ENCODE assay signal across 30 mouse cellular contexts in genomic region chr11:88135218-88135617, GRCm38 (mm10). TPM values are rescaled to one million over a fixed set of nuclear protein-coding genes. Genes with fewer than 3 reads are reported as not detected.
DNase-seq lines count a peak whose midpoint lies in the region; ATAC-seq lines count a peak whose summit lies in the region.
"Had no signal": no experiment of that assay in that cellular context is flagged by ENCODE, and none has a peak within 500 bp of the region (broad histone marks: within the 10 kb centered on the region; RNA-seq: fewer than 3 reads in every experiment).

No protein-coding gene starts in this region.

- DNase-seq in forebrain, embryonic 10.5 days (ENCODE audit: extremely low spot score, low spot score), result no peak
- no peak for DNase-seq in hindbrain, embryonic 11.5 days (ENCODE audit: low spot score)
- no peak for DNase-seq in embryonic facial prominence, embryonic 10.5 days (ENCODE audit: low spot score)
- no peak for DNase-seq in adrenal gland, adult 8-10 months
- no peak for DNase-seq in kidney, adult 8-10 months
- DNase-seq: adrenal gland, postnatal 10 days; cerebellum, adult 8-10 months; cerebellum, postnatal 25 days; gastrocnemius, postnatal 25 days; heart, adult 18-20 months; heart, postnatal 4 days; kidney, adult 2 months; kidney, postnatal 4 days; layer of hippocampus, postnatal 36 days; right cerebral cortex, postnatal 25 days; thymus, adult 18-20 months; thymus, postnatal 36 days had no signal

- peaks cover 66% of the 10 kb centered on the region for H3K4me1 ChIP-seq in forebrain, embryonic 10.5 days
- peaks cover 32% of the 10 kb centered on the region for H3K4me1 ChIP-seq in forebrain, embryonic 15.5 days
- H3K4me1 ChIP-seq in hindbrain, embryonic 16.5 days (ENCODE audit: control insufficient read depth, insufficient read depth, low read depth, low read length), result peaks cover 19% of the 10 kb centered on the region
- H3K4me1 ChIP-seq in hindbrain, embryonic 11.5 days (replicated peaks; ENCODE audit: control insufficient read depth, insufficient read depth, low read length), result peaks cover 22% of the 10 kb centered on the region
- H3K4me1 ChIP-seq in embryonic facial prominence, embryonic 10.5 days, result peaks cover 62% of the 10 kb centered on the region
- peaks cover 59% of the 10 kb centered on the region for H3K4me1 ChIP-seq in limb, embryonic 13.5 days

- no peaks in the 10 kb centered on the region for H3K9me3 ChIP-seq in forebrain, embryonic 10.5 days
- no peaks in the 10 kb centered on the region for H3K9me3 ChIP-seq in forebrain, embryonic 15.5 days
- H3K9me3 ChIP-seq in hindbrain, embryonic 16.5 days (ENCODE audit: control insufficient read depth, low read length), result no peaks in the 10 kb centered on the region
- H3K9me3 ChIP-seq in hindbrain, embryonic 11.5 days (ENCODE audit: control insufficient read depth, low read length), result no peaks in the 10 kb centered on the region
- H3K9me3 ChIP-seq in embryonic facial prominence, embryonic 10.5 days, result no peaks in the 10 kb centered on the region
- H3K9me3 ChIP-seq in limb, embryonic 13.5 days, result no peaks in the 10 kb centered on the region
- H3K9me3 ChIP-seq: embryonic facial prominence, embryonic 12.5 days; G1E; intestine, embryonic 15.5 days; liver, embryonic 15.5 days; lung, embryonic 15.5 days; midbrain, embryonic 12.5 days; stomach, embryonic 15.5 days had no signal

- no peak for ATAC-seq in forebrain, embryonic 15.5 days (replicated peaks)
- no peak for ATAC-seq in hindbrain, embryonic 16.5 days
- no peak for ATAC-seq in hindbrain, embryonic 11.5 days (ENCODE audit: low FRiP score)
- no peak; the same call in 1 of the 2 replicates for ATAC-seq in limb, embryonic 13.5 days (ENCODE audit: low FRiP score, low read depth)
- ATAC-seq: hindbrain, postnatal 0 days; intestine, embryonic 15.5 days had no signal

- H3K27me3 ChIP-seq in forebrain, embryonic 10.5 days (ENCODE audit: poor library complexity, severe bottlenecking), result peaks cover 3% of the 10 kb centered on the region; the same call in 1 of the 2 replicates
- H3K27me3 ChIP-seq in forebrain, embryonic 15.5 days, result no peaks in the 10 kb centered on the region
- H3K27me3 ChIP-seq in hindbrain, embryonic 16.5 days (replicated peaks; ENCODE audit: control insufficient read depth, insufficient read depth, low read length), result no peaks in the 10 kb centered on the region
- H3K27me3 ChIP-seq in hindbrain, embryonic 11.5 days (ENCODE audit: control insufficient read depth, insufficient read depth, low read length), result no peaks in the 10 kb centered on the region
- peaks cover 4% of the 10 kb centered on the region; the same call in 1 of the 2 replicates for H3K27me3 ChIP-seq in embryonic facial prominence, embryonic 10.5 days (replicated peaks; ENCODE audit: low read depth, poor library complexity, severe bottlenecking)
- H3K27me3 ChIP-seq in limb, embryonic 13.5 days, result peaks cover 14% of the 10 kb centered on the region; the same call in 1 of the 2 replicates
- H3K27me3 ChIP-seq: embryonic facial prominence, embryonic 12.5 days; intestine, embryonic 15.5 days; lung, embryonic 15.5 days; stomach, embryonic 15.5 days had no signal

- peaks cover 18% of the 10 kb centered on the region for H3K36me3 ChIP-seq in forebrain, embryonic 10.5 days (replicated peaks)
- H3K36me3 ChIP-seq in forebrain, embryonic 15.5 days, result no peaks in the 10 kb centered on the region
- H3K36me3 ChIP-seq in hindbrain, embryonic 16.5 days (ENCODE audit: control insufficient read depth, insufficient read depth, low read length), result no peaks in the 10 kb centered on the region
- no peaks in the 10 kb centered on the region for H3K36me3 ChIP-seq in hindbrain, embryonic 11.5 days (ENCODE audit: control insufficient read depth, insufficient read depth, low read length)
- peaks cover 10% of the 10 kb centered on the region; the same call in 1 of the 2 replicates for H3K36me3 ChIP-seq in embryonic facial prominence, embryonic 10.5 days (replicated peaks)
- peaks cover 3% of the 10 kb centered on the region; the same call in 1 of the 2 replicates for H3K36me3 ChIP-seq in limb, embryonic 13.5 days
- H3K36me3 ChIP-seq: embryonic facial prominence, embryonic 12.5 days; G1E; intestine, embryonic 15.5 days; liver, embryonic 15.5 days; lung, embryonic 15.5 days; stomach, embryonic 15.5 days had no signal

- H3K4me2 ChIP-seq in forebrain, embryonic 15.5 days (replicated peaks), result no peak overlapping the region
- no peak overlapping the region for H3K4me2 ChIP-seq in hindbrain, embryonic 16.5 days (ENCODE audit: low read length)
- H3K4me2 ChIP-seq in hindbrain, embryonic 11.5 days (replicated peaks; ENCODE audit: low read depth, low read length), result no peak overlapping the region
- no peak overlapping the region for H3K4me2 ChIP-seq in limb, embryonic 13.5 days (replicated peaks)
- H3K4me2 ChIP-seq: embryonic facial prominence, embryonic 12.5 days; heart, embryonic 11.5 days; intestine, embryonic 15.5 days; liver, embryonic 15.5 days; lung, embryonic 15.5 days; midbrain, embryonic 12.5 days; stomach, embryonic 15.5 days had no signal

- H3K9ac ChIP-seq in forebrain, embryonic 15.5 days (replicated peaks), result no peak overlapping the region
- no peak overlapping the region for H3K9ac ChIP-seq in hindbrain, embryonic 16.5 days (ENCODE audit: low read depth, low read length)
- H3K9ac ChIP-seq in hindbrain, embryonic 11.5 days (ENCODE audit: low read depth, low read length), result no peak overlapping the region
- H3K9ac ChIP-seq in limb, embryonic 13.5 days, result no peak overlapping the region
- H3K9ac ChIP-seq: embryonic facial prominence, embryonic 12.5 days; intestine, embryonic 15.5 days; liver, embryonic 15.5 days; lung, embryonic 15.5 days; midbrain, embryonic 12.5 days; stomach, embryonic 15.5 days had no signal

- H3K4me3 ChIP-seq in forebrain, embryonic 10.5 days, result no peak overlapping the region
- H3K4me3 ChIP-seq in forebrain, embryonic 15.5 days, result no peak overlapping the region
- H3K4me3 ChIP-seq in hindbrain, embryonic 16.5 days (ENCODE audit: low read length), result no peak overlapping the region
- no peak overlapping the region for H3K4me3 ChIP-seq in hindbrain, embryonic 11.5 days (ENCODE audit: low read depth, low read length)
- H3K4me3 ChIP-seq in embryonic facial prominence, embryonic 10.5 days, result no peak overlapping the region
- no peak overlapping the region for H3K4me3 ChIP-seq in limb, embryonic 13.5 days
- H3K4me3 ChIP-seq: embryonic facial prominence, embryonic 12.5 days; intestine, embryonic 15.5 days; liver, embryonic 15.5 days; lung, embryonic 15.5 days; midbrain, embryonic 12.5 days; stomach, embryonic 15.5 days had no signal

- 67% methylated on average over 7 of the region's 7 CpGs for WGBS in forebrain, embryonic 10.5 days
- 68% methylated on average over 7 of the region's 7 CpGs for whole genome bisulfite sequencing in forebrain, embryonic 15.5 days
- 60% methylated on average over 7 of the region's 7 CpGs for WGBS in hindbrain, embryonic 16.5 days
- 51% methylated on average over 7 of the region's 7 CpGs for WGBS in hindbrain, embryonic 11.5 days
- WGBS in embryonic facial prominence, embryonic 10.5 days, result 57% methylated on average over 7 of the region's 7 CpGs
- WGBS in limb, embryonic 13.5 days, result 40% methylated on average over 7 of the region's 7 CpGs

- peak overlapping the region; percentile 53; the same call in 1 of the 2 replicates for H3K27ac ChIP-seq in forebrain, embryonic 10.5 days
- no peak overlapping the region for H3K27ac ChIP-seq in forebrain, embryonic 15.5 days (replicated peaks)
- H3K27ac ChIP-seq in hindbrain, embryonic 16.5 days (ENCODE audit: low read depth, low read length), result peak overlapping the region; percentile 49; the same call in 1 of the 2 replicates
- H3K27ac ChIP-seq in hindbrain, embryonic 11.5 days (ENCODE audit: low read depth, low read length), result no peak overlapping the region
- 0 out of 2 replicates have a peak overlapping the region, but pooled peaks have one; percentile 15 for H3K27ac ChIP-seq in embryonic facial prominence, embryonic 10.5 days (replicated peaks)
- 0 out of 2 replicates have a peak overlapping the region, but pooled peaks have one; percentile 23 for H3K27ac ChIP-seq in limb, embryonic 13.5 days
- H3K27ac ChIP-seq: embryonic facial prominence, embryonic 12.5 days; hindbrain, postnatal 0 days; intestine, embryonic 15.5 days; kidney, postnatal 0 days; liver, embryonic 15.5 days; lung, embryonic 15.5 days; midbrain, embryonic 12.5 days; stomach, embryonic 15.5 days had no signal

RNA-seq across cellular contexts. Expression of gene Cuedc1, which starts 37.4 kb away (rescaled TPM):
- 20.0 and 24.9 TPM in 2 replicates for polyA plus RNA-seq in forebrain, embryonic 10.5 days (2016; fragmentation: Nextera tagmentation; extraction: Ambion mirVana)
- polyA plus RNA-seq in forebrain, embryonic 15.5 days (2015; fragmentation: Nextera tagmentation; extraction: Ambion mirVana), result 39.2 and 43.4 TPM in 2 replicates
- 29.9 and 41.3 TPM in 2 replicates for polyA plus RNA-seq in hindbrain, embryonic 16.5 days (2015; fragmentation: Nextera tagmentation; extraction: Ambion mirVana)
- 17.6 TPM in 2 replicates for polyA plus RNA-seq in hindbrain, embryonic 11.5 days (2014; fragmentation: Nextera tagmentation; extraction: Ambion mirVana)
- polyA plus RNA-seq in embryonic facial prominence, embryonic 10.5 days (2016; fragmentation: Nextera tagmentation; extraction: Ambion mirVana), result 20.8 and 21.9 TPM in 2 replicates
- 37.2 and 37.7 TPM in 2 replicates for polyA plus RNA-seq in limb, embryonic 13.5 days (2015; fragmentation: Nextera tagmentation; extraction: Ambion mirVana)
- 100 to 1,000 TPM in 2 of 4 experiments, 10 to 100 TPM in 2; 46.1 to 114 (median 84.3) TPM for total RNA-seq in adrenal gland, adult 8-10 months (2022)

Comparison
In these comparisons a context has a peak if more than half of its experiments do, and no peak if none do; other contexts are left out.
1. H3K27ac ChIP-seq: peak in forebrain, embryonic 10.5 days (single experiment), hindbrain, embryonic 16.5 days (single experiment), embryonic facial prominence, embryonic 10.5 days (single experiment) and limb, embryonic 13.5 days (single experiment); none in forebrain, embryonic 15.5 days (single experiment) and hindbrain, embryonic 11.5 days (single experiment).